Mouse (Mus musculus) MEL (cell line): ENCODE measurements around the gene Txn2. TPM values are rescaled to one million over a fixed set of nuclear protein-coding genes. Genes with fewer than 3 reads are reported as not detected.

Source experiments
- DNase-seq: peaks from one replicate; pipeline ENCODE4 v3.0.0; 2011; ENCODE audit warnings: low read depth, low spot score
- H3K27ac ChIP-seq: 2 replicates; pipeline ENCODE4 v1.5.1; 2012; ENCODE audit warnings: low read depth, mild to moderate bottlenecking, control low read depth, low read length, moderate library complexity; ENCODE audit not compliant: control insufficient read depth
- H3K27me3 ChIP-seq, 2 experiments: fragments of 150-350 bp in 1 of 2; sonication (generic) in 1 of 2; 2 replicates each; pipeline ENCODE4 v1.6.1; 2012; ENCODE audit warnings: low read length in 2 of 2, mild to moderate bottlenecking in 2 of 2, improper control_type of control experiment in 1 of 2, moderate library complexity in 1 of 2; ENCODE audit not compliant: insufficient read depth in 2 of 2, control insufficient read depth in 1 of 2
- H3K36me3 ChIP-seq, 2 experiments: 2 replicates each; pipeline ENCODE4 v1.6.1; 2012 to 2014; ENCODE audit warnings: low read length in 2 of 2, improper control_type of control experiment in 1 of 2, inconsistent platforms in 1 of 2, mild to moderate bottlenecking in 1 of 2; ENCODE audit not compliant: insufficient read depth in 2 of 2, control insufficient read depth in 1 of 2
- H3K4me1 ChIP-seq, 2 experiments: fragments of 150-350 bp in 1 of 2; sonication (generic) in 1 of 2; 2 replicates each; pipeline ENCODE4 v1.6.1; 2012; ENCODE audit warnings: low read length in 2 of 2, improper control_type of control experiment in 1 of 2, mild to moderate bottlenecking in 1 of 2; ENCODE audit not compliant: insufficient read depth in 2 of 2, control insufficient read depth in 1 of 2
- H3K4me3 ChIP-seq, 2 experiments: fragments of 150-350 bp in 1 of 2; sonication (generic) in 1 of 2; 2 replicates each; pipeline ENCODE4 v1.5.1; 2012; ENCODE audit warnings: low read depth in 2 of 2, low read length in 2 of 2, mild to moderate bottlenecking in 2 of 2, moderate library complexity in 2 of 2, control low read depth in 1 of 2, improper control_type of control experiment in 1 of 2; ENCODE audit not compliant: control insufficient read depth in 1 of 2, insufficient read depth in 1 of 2
- H3K79me2 ChIP-seq: 2 replicates; pipeline ENCODE4 v1.6.1; 2012; ENCODE audit warnings: mild to moderate bottlenecking, low read length, moderate library complexity; ENCODE audit not compliant: control insufficient read depth, poor library complexity, insufficient read depth
- H3K9ac ChIP-seq: 2 replicates; pipeline ENCODE4 v1.6.1; 2012; ENCODE audit warnings: low read depth, mild to moderate bottlenecking, control low read depth, low read length, moderate library complexity; ENCODE audit not compliant: control insufficient read depth, poor library complexity, severe bottlenecking
- H3K9me3 ChIP-seq: fragments of 150-350 bp; sonication (generic); replicated peaks from 2 replicates; pipeline ENCODE4 v1.6.1; 2012; ENCODE audit warnings: mild to moderate bottlenecking, low read length, improper control_type of control experiment, moderate library complexity; ENCODE audit not compliant: insufficient read depth
- CHD1 ChIP-seq: IDR thresholded peaks from 2 replicates; pipeline ENCODE4 v1.6.1; 2012; ENCODE audit warnings: low read depth, mild to moderate bottlenecking, inconsistent platforms, low read length, improper control_type of control experiment
- CHD2 ChIP-seq: IDR thresholded peaks from 2 replicates; pipeline ENCODE4 v1.6.1; 2011; ENCODE audit warnings: low read length, improper control_type of control experiment
- E2F4 ChIP-seq: IDR thresholded peaks from 2 replicates; pipeline ENCODE4 v1.6.1; 2011; ENCODE audit warnings: low read depth, low read length, improper control_type of control experiment, borderline replicate concordance
- ELF1 ChIP-seq: IDR thresholded peaks from 2 replicates; pipeline ENCODE4 v1.6.1; 2014; ENCODE audit warnings: low read depth, mild to moderate bottlenecking, inconsistent platforms, low read length, improper control_type of control experiment, moderate library complexity
- EP300 ChIP-seq, 2 experiments: IDR thresholded peaks; 2 replicates each; pipeline ENCODE4 v1.6.1; 2011; ENCODE audit warnings: improper control_type of control experiment in 2 of 2, low read length in 2 of 2, low read depth in 1 of 2, mild to moderate bottlenecking in 1 of 2
- ETS1 ChIP-seq: IDR thresholded peaks from 2 replicates; pipeline ENCODE4 v1.6.1; 2012; ENCODE audit warnings: low read depth, mild to moderate bottlenecking, inconsistent platforms, low read length, improper control_type of control experiment, moderate library complexity
- GATA1 ChIP-seq: IDR thresholded peaks from 2 replicates; pipeline ENCODE4 v1.6.1; 2011; ENCODE audit warnings: low read depth, low read length, improper control_type of control experiment
- JUND ChIP-seq: IDR thresholded peaks from 2 replicates; pipeline ENCODE4 v1.6.1; 2011; ENCODE audit warnings: low read depth, mild to moderate bottlenecking, improper control_type of control experiment, low read length
- KAT2A ChIP-seq: conservative IDR thresholded peaks from 2 replicates; pipeline ENCODE4 v1.6.1; 2012; ENCODE audit warnings: low read depth, low read length, improper control_type of control experiment, inconsistent platforms
- MAFK ChIP-seq: IDR thresholded peaks from 2 replicates; pipeline ENCODE4 v1.6.1; 2011; ENCODE audit warnings: low read depth, mild to moderate bottlenecking, low read length, improper control_type of control experiment, borderline replicate concordance
- MAX ChIP-seq: IDR thresholded peaks from 2 replicates; pipeline ENCODE4 v1.6.1; 2011; ENCODE audit warnings: low read length, improper control_type of control experiment
- MAZ ChIP-seq: IDR thresholded peaks from 2 replicates; pipeline ENCODE4 v1.6.1; 2012; ENCODE audit warnings: low read depth, mild to moderate bottlenecking, inconsistent platforms, low read length, improper control_type of control experiment
- MEF2A ChIP-seq: IDR thresholded peaks from 2 replicates; pipeline ENCODE4 v1.6.1; 2014; ENCODE audit warnings: low read depth, mild to moderate bottlenecking, inconsistent platforms, low read length, improper control_type of control experiment; ENCODE audit not compliant: poor library complexity, insufficient replicate concordance, severe bottlenecking; ENCODE audit errors: extremely low read depth
- MXI1 ChIP-seq: IDR thresholded peaks from 2 replicates; pipeline ENCODE4 v1.6.1; 2011; ENCODE audit warnings: mild to moderate bottlenecking, low read depth, low read length, improper control_type of control experiment
- MYC ChIP-seq: IDR thresholded peaks from 2 replicates; pipeline ENCODE4 v1.6.1; 2011; ENCODE audit warnings: low read depth, mild to moderate bottlenecking, low read length, improper control_type of control experiment, moderate library complexity
- NELFE ChIP-seq: IDR thresholded peaks from 2 replicates; pipeline ENCODE4 v1.6.1; 2011; ENCODE audit warnings: low read depth, low read length, improper control_type of control experiment
- NRF1 ChIP-seq: IDR thresholded peaks from 2 replicates; pipeline ENCODE4 v1.6.1; 2014; ENCODE audit warnings: low read depth, mild to moderate bottlenecking, inconsistent platforms, low read length, improper control_type of control experiment, moderate library complexity; ENCODE audit not compliant: poor library complexity, insufficient read depth, severe bottlenecking
- POLR2AphosphoS2 ChIP-seq: IDR thresholded peaks from 2 replicates; pipeline ENCODE4 v1.6.1; 2011; ENCODE audit warnings: low read length, improper control_type of control experiment
- POLR2AphosphoS5 ChIP-seq: IDR thresholded peaks from 2 replicates; pipeline ENCODE4 v1.6.1; 2012; ENCODE audit warnings: low read depth, borderline replicate concordance, mild to moderate bottlenecking, inconsistent platforms, low read length, moderate library complexity, mixed read lengths
- RAD21 ChIP-seq: IDR thresholded peaks from 2 replicates; pipeline ENCODE4 v1.6.1; 2011; ENCODE audit warnings: mild to moderate bottlenecking, low read depth, low read length, improper control_type of control experiment
- RCOR1 ChIP-seq: IDR thresholded peaks from 2 replicates; pipeline ENCODE4 v1.6.1; 2012; ENCODE audit warnings: low read depth, mild to moderate bottlenecking, inconsistent platforms, low read length, improper control_type of control experiment
- SIN3A ChIP-seq: IDR thresholded peaks from 2 replicates; pipeline ENCODE4 v1.6.1; 2012; ENCODE audit warnings: low read length, improper control_type of control experiment, inconsistent platforms
- SMC3 ChIP-seq: IDR thresholded peaks from 2 replicates; pipeline ENCODE4 v1.6.1; 2011; ENCODE audit warnings: low read depth, low read length, improper control_type of control experiment
- TAL1 ChIP-seq: IDR thresholded peaks from 2 replicates; pipeline ENCODE4 v1.6.1; 2012; ENCODE audit warnings: mild to moderate bottlenecking, inconsistent platforms, low read length, moderate library complexity, mixed read lengths
- TCF12 ChIP-seq: IDR thresholded peaks from 2 replicates; pipeline ENCODE4 v1.6.1; 2014; ENCODE audit warnings: low read depth, mild to moderate bottlenecking, inconsistent platforms, low read length, improper control_type of control experiment, moderate library complexity
- UBTF ChIP-seq: IDR thresholded peaks from 2 replicates; pipeline ENCODE4 v1.6.1; 2012; ENCODE audit warnings: low read depth, mild to moderate bottlenecking, inconsistent platforms, low read length, improper control_type of control experiment, moderate library complexity, borderline replicate concordance; ENCODE audit not compliant: insufficient read depth
- USF1 ChIP-seq: IDR thresholded peaks from 2 replicates; pipeline ENCODE4 v1.6.1; 2014; ENCODE audit warnings: low read depth, mild to moderate bottlenecking, inconsistent platforms, low read length, improper control_type of control experiment, moderate library complexity
- ZKSCAN1 ChIP-seq: IDR thresholded peaks from 2 replicates; pipeline ENCODE4 v1.6.1; 2012; ENCODE audit warnings: low read depth, mild to moderate bottlenecking, inconsistent platforms, low read length, improper control_type of control experiment, moderate library complexity
- ZMIZ1 ChIP-seq: IDR thresholded peaks from 2 replicates; pipeline ENCODE4 v1.6.1; 2012; ENCODE audit warnings: low read depth, mild to moderate bottlenecking, inconsistent platforms, low read length, improper control_type of control experiment, moderate library complexity
- ZNF384 ChIP-seq: IDR thresholded peaks from 2 replicates; pipeline ENCODE4 v1.6.1; 2012; ENCODE audit warnings: low read depth, mild to moderate bottlenecking, inconsistent platforms, low read length, improper control_type of control experiment
- polyA plus RNA-seq, 2 experiments: library from polyadenylated mRNA; stranded (reverse) in 1 of 2; unstranded in 1 of 2; fragments of >175 nt in 1 of 2; fragments of >200 nt in 1 of 2; gene quantifications; 2 replicates each; pipeline versions ENCODE4 v1.2.1 to v1.2.4; 2012; ENCODE audit warnings: low replicate concordance in 2 of 2, low read depth in 1 of 2; ENCODE audit not compliant: insufficient read length in 2 of 2, insufficient read depth in 1 of 2, missing spikeins in 1 of 2
- total RNA-seq: library from RNA; depleted of rRNA; stranded (reverse); fragments of 300-350 nt; gene quantifications from 2 replicates; pipeline ENCODE4 v1.2.3, GENCODE M21; 2012

Txn2 gene
- total and polyA plus RNA-seq, 3 experiments = 114 to 416 (median 207) TPM

- peaks cover 3 to 8% of the 10 kb centered on the region in 2 experiments for H3K36me3 ChIP-seq
- H3K4me3 ChIP-seq = no peak overlapping the region
- H3K9me3 ChIP-seq = no peaks in the 10 kb centered on the region
- DNase-seq = peak; percentile 45
- no peaks in the 10 kb centered on the region; the same call in none of the 2 replicates for H3K79me2 ChIP-seq
- H3K9ac ChIP-seq = peak overlapping the region; percentile 59
- H3K4me1 ChIP-seq = peaks cover 4 to 16% of the 10 kb centered on the region in 2 experiments; a peak in 3 of 4 replicates
- no peaks in the 10 kb centered on the region for H3K27me3 ChIP-seq
- H3K27ac ChIP-seq = no peak overlapping the region
- TF ChIP-seq MXI1 = no peak
- TF ChIP-seq CHD2 = peak; percentile 7
- 0 out of 2 replicates have a peak, but pooled peaks have one; percentile 49 for TF ChIP-seq ZMIZ1
- no peak for TF ChIP-seq JUND
- TF ChIP-seq SIN3A = 0 out of 2 replicates have a peak, but pooled peaks have one; percentile 21
Measured at GRCm38 (mm10) chr15:77957625-77958024, 28.8 kb upstream of the Txn2 start.

DNA sequence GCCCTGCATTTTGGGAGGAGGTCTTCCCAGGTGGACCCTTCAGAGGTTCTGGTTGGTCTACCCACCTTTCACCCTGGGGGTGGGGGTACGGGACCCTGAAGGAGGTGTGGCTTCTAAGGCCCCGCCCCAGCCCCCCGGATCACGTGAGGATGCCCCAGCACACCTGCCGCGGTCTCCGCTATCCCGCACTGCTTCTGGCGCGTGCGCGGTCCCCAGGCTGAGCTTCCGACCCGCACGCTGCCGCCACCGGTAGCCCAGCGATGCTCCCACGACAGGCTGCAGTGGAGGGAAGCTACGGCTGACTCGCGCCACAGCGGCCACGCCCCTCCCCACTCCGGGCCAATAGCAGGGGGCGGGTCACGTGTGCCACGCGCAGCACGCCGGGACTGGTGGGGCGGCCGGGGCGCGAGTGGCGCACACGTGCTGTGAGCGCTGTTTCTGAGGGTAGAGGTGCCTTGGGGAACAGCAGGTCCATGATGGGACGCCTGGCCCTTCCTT is 27.6 kb upstream of the Txn2 start, which contains the start of gene Foxred2:
Gene Foxred2, minus strand, starts transcription at position 319 of the 498 bp plus-strand sequence.
- no peaks in the 10 kb centered on the region; the same call in none of the 2 replicates for H3K79me2 ChIP-seq
- H3K27ac ChIP-seq = peak within 1 kb of the TSS; percentile 52
- peaks cover 4 to 16% of the 10 kb centered on the region in 2 experiments; a peak in 3 of 4 replicates for H3K4me1 ChIP-seq
- DNase-seq = peak; percentile 93
- H3K36me3 ChIP-seq = peaks cover 0 to 8% of the 10 kb centered on the region in 2 experiments; a peak in 3 of 4 replicates
- H3K9ac ChIP-seq = peak within 1 kb of the TSS; percentile 66
- H3K4me3 ChIP-seq = peak within 1 kb of the TSS; percentile 46 to 55
- H3K9me3 ChIP-seq = no peaks in the 10 kb centered on the region
- no peaks in the 10 kb centered on the region for H3K27me3 ChIP-seq
- TF ChIP-seq UBTF (no peak), EP300 (IDR thresholded peaks at IDR 0.05; ENCODE audit: low read depth in 1 of 2, low read length in 2 of 2) (no peak), CHD2 (no peak), TCF12 (peak; percentile 55; the same call in 1 of the 2 replicates), ELF1 (no peak), ZNF384 (no peak), SIN3A (peak; percentile 89), ZKSCAN1 (no peak), RAD21 (no peak), MYC (peak; percentile 86; the same call in 1 of the 2 replicates), GATA1 (no peak), POLR2AphosphoS5 (no peak; the same call in 1 of the 2 replicates), NRF1 (peak; percentile 60), MAZ (peak; percentile 78; the same call in 1 of the 2 replicates), RCOR1 (no peak), USF1 (peak; percentile 98), MXI1 (peak; percentile 99), SMC3 (no peak), MAX (peak; percentile 99), MAFK (no peak), JUND (no peak), KAT2A (no peak), ZMIZ1 (peak; percentile 69), E2F4 (no peak), ETS1 (no peak), NELFE (peak; percentile 83), POLR2AphosphoS2 (peak; percentile 46; the same call in 1 of the 2 replicates), CHD1 (no peak), TAL1 (no peak), MEF2A (no peak)
